Mouse (Mus musculus) v-Abl transformed pro-B cells (cell line): ENCODE data around the gene Hacd2.

Experiments
- in situ Hi-C, 2 experiments: fragments of 400-800 bp; cut with MboI; formaldehyde crosslinking; loops; one replicate each; pipeline ENCODE4 v1.15.1; 2025; ENCODE audit not compliant: unreplicated experiment in 2 of 2

Gene Hacd2

GRCm38 (mm10) chr16:35155391-35156305, 133.4 kb downstream of the Hacd2 start:
- in situ Hi-C loops = no loop called here

GRCm38 (mm10) chr16:35156306-35156695, 134.1 kb downstream of the Hacd2 start:
- in situ Hi-C loops = no loop called here

GRCm38 (mm10) chr16:35156832-35157231, 134.6 kb downstream of the Hacd2 start:
- in situ Hi-C loops = no loop called here
